Mouse (Mus musculus) liver, embryonic 16.5 days (tissue): ENCODE data around the gene Pawr. TPM values are rescaled to one million over a fixed set of nuclear protein-coding genes. Genes with fewer than 3 reads are reported as not detected.

Experiments used
- ATAC-seq: fragments of 200-750 bp; cut with Nextera tagmentation; 2 replicates; pipeline ENCODE4 v1.8.0; 2017; ENCODE audit warnings: low read depth, mild to moderate bottlenecking, moderate number of reproducible peaks, moderate library complexity
- H3K27ac ChIP-seq: fragments of 300-500 bp; sonication (generic); 2 replicates; pipeline ENCODE4 v1.5.1; 2014; ENCODE audit warnings: mild to moderate bottlenecking, low read length
- H3K27me3 ChIP-seq: fragments of 300-500 bp; sonication (generic); 2 replicates; pipeline ENCODE4 v1.6.1; 2014; ENCODE audit warnings: low read depth, low read length, mixed read lengths; ENCODE audit not compliant: control insufficient read depth, insufficient read depth
- H3K36me3 ChIP-seq: fragments of 300-500 bp; sonication (generic); 2 replicates; pipeline ENCODE4 v1.6.1; 2014; ENCODE audit warnings: mild to moderate bottlenecking; ENCODE audit not compliant: control insufficient read depth, insufficient read depth
- H3K4me1 ChIP-seq: fragments of 300-500 bp; sonication (generic); 2 replicates; pipeline ENCODE4 v1.6.1; 2014; ENCODE audit warnings: low read depth, low read length, mixed read lengths; ENCODE audit not compliant: control insufficient read depth
- H3K4me2 ChIP-seq: fragments of 300-500 bp; sonication (generic); 2 replicates; pipeline ENCODE4 v1.6.1; 2014; ENCODE audit warnings: low read depth, low read length, mixed read lengths
- H3K4me3 ChIP-seq: fragments of 300-500 bp; sonication (generic); 2 replicates; pipeline ENCODE4 v1.5.1; 2014; ENCODE audit warnings: low read depth, mild to moderate bottlenecking, low read length
- H3K9ac ChIP-seq: fragments of 300-500 bp; sonication (generic); 2 replicates; pipeline ENCODE4 v1.6.1; 2014; ENCODE audit warnings: low read depth, low read length
- H3K9me3 ChIP-seq: fragments of 300-500 bp; sonication (generic); replicated peaks from 2 replicates; pipeline ENCODE4 v1.6.1; 2016; ENCODE audit warnings: low read length; ENCODE audit not compliant: control insufficient read depth
- WGBS: fragments of 180-500 bp; shearing (Covaris S2); extraction: QIAGEN DNeasy Blood & Tissue Kit; methylation state at CpG from one replicate; pipeline ENCODE4 v1.1.7; 2014; ENCODE audit not compliant: insufficient replicate concordance; 5-methylcytosine and 5-hydroxymethylcytosine counted together
- polyA plus RNA-seq: library from polyadenylated mRNA; unstranded; fragments of >200 nt; fragmentation: Nextera tagmentation; extraction: Ambion mirVana; gene quantifications from 2 replicates; pipeline ENCODE4 v1.2.1, GENCODE M21; 2015

Pawr gene
- polyA plus RNA-seq, 1 experiment from 2014 or later, result 3.7 TPM

- 75% methylated on average over 11 of the region's 11 CpGs for WGBS
- H3K9ac ChIP-seq, result no peak overlapping the region
- ATAC-seq, result no peak
- no peak overlapping the region for H3K4me2 ChIP-seq
- no peaks in the 10 kb centered on the region for H3K9me3 ChIP-seq
- H3K27me3 ChIP-seq, result no peaks in the 10 kb centered on the region
- H3K4me3 ChIP-seq, result no peak overlapping the region
- no peak overlapping the region for H3K27ac ChIP-seq
- no peaks in the 10 kb centered on the region for H3K36me3 ChIP-seq
- H3K4me1 ChIP-seq, result no peaks in the 10 kb centered on the region
Observed at GRCm38 (mm10) chr10:108307772-108308171, 24.1 kb upstream of the Pawr start.

DNA sequence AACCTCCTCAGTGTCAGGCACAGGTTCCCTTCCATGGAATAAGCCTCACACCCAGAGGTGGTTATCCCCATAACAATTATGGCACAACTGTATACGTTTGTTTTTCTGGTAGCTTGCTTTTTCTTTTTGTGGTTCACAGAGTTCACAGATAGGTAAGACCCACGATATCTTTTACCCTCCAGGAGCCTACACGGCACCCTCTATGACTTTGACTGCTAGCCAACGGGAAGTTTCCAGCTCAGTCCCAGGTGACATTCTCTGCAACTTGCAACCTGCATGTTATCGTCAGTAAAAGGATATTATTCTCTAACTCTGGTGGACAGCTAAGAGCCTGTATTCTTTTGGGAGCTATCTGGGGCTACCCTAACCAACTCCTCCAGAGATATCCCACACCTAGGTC is 21.7 kb upstream of the Pawr start:
- Histone ChIP-seq H3K4me2 (no peak overlapping the region), H3K27ac (no peak overlapping the region), H3K9ac (no peak overlapping the region), H3K36me3 (no peaks in the 10 kb centered on the region), H3K4me3 (no peak overlapping the region), H3K4me1 (no peaks in the 10 kb centered on the region), H3K27me3 (no peaks in the 10 kb centered on the region), H3K9me3 (no peaks in the 10 kb centered on the region)
- ATAC-seq, result no peak
- 65% methylated on average over 5 of the region's 5 CpGs for WGBS

GRCm38 (mm10) chr10:108311396-108311795 is 20.5 kb upstream of the Pawr start:
- Histone ChIP-seq H3K9ac (no peak overlapping the region), H3K9me3 (no peaks in the 10 kb centered on the region), H3K27ac (no peak overlapping the region), H3K4me2 (no peak overlapping the region), H3K27me3 (no peaks in the 10 kb centered on the region), H3K4me1 (no peaks in the 10 kb centered on the region), H3K4me3 (no peak overlapping the region), H3K36me3 (no peaks in the 10 kb centered on the region)
- WGBS, result 72% methylated on average over 3 of the region's 3 CpGs
- no peak for ATAC-seq

DNA sequence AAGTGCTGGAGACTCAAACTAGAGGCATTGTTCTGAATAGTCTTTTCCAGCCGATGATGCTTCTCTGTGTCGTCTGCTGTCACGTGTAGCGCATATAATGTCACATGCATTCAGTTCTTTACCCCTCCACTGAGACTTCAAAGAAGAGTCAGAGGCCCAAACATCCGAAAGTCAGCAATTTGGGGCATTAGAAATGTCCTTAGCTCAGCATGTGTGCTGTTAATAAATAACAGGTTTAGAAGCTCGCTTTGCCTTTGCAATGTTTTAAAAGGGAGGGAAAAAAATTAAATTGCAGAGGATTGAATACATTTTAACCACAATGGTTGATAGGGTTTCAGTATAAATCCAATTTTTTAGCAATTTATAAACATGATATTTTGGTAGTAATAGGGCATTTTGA is 18.1 kb upstream of the Pawr start:
- no peak for ATAC-seq
- WGBS, result 70% methylated on average over 6 of the region's 6 CpGs
- Histone ChIP-seq H3K27ac (no peak overlapping the region), H3K36me3 (no peaks in the 10 kb centered on the region), H3K9me3 (no peaks in the 10 kb centered on the region), H3K9ac (no peak overlapping the region), H3K27me3 (no peaks in the 10 kb centered on the region), H3K4me1 (no peaks in the 10 kb centered on the region), H3K4me3 (no peak overlapping the region), H3K4me2 (no peak overlapping the region)

GRCm38 (mm10) chr10:108314396-108314795 is 17.5 kb upstream of the Pawr start:
- Histone ChIP-seq H3K27ac (no peak overlapping the region), H3K9ac (no peak overlapping the region), H3K9me3 (no peaks in the 10 kb centered on the region), H3K27me3 (no peaks in the 10 kb centered on the region), H3K4me2 (no peak overlapping the region), H3K4me1 (no peaks in the 10 kb centered on the region), H3K4me3 (no peak overlapping the region), H3K36me3 (no peaks in the 10 kb centered on the region)
- WGBS, result 54% methylated on average over 8 of the region's 8 CpGs
- 0 out of 2 replicates have a peak, but pooled peaks have one; percentile 21 for ATAC-seq

- Histone ChIP-seq H3K27ac (no peak overlapping the region), H3K9me3 (no peaks in the 10 kb centered on the region), H3K4me2 (no peak overlapping the region), H3K9ac (no peak overlapping the region), H3K4me3 (no peak overlapping the region), H3K4me1 (no peaks in the 10 kb centered on the region), H3K27me3 (no peaks in the 10 kb centered on the region), H3K36me3 (no peaks in the 10 kb centered on the region)
- no peak for ATAC-seq
- WGBS, result 80% methylated on average over 7 of the region's 7 CpGs
Observed at GRCm38 (mm10) chr10:108315236-108315635, 16.7 kb upstream of the Pawr start.

GRCm38 (mm10) chr10:108328356-108328755 is 3.6 kb upstream of the Pawr start:
- H3K9ac ChIP-seq, result no peak overlapping the region
- peaks cover 33% of the 10 kb centered on the region for H3K27me3 ChIP-seq
- no peak overlapping the region for H3K4me3 ChIP-seq
- H3K27ac ChIP-seq, result no peak overlapping the region
- no peak for ATAC-seq
- H3K4me2 ChIP-seq, result no peak overlapping the region
- 68% methylated on average over 7 of the region's 7 CpGs for WGBS
- peaks cover 3% of the 10 kb centered on the region; the same call in 1 of the 2 replicates for H3K4me1 ChIP-seq
- H3K9me3 ChIP-seq, result no peaks in the 10 kb centered on the region
- no peaks in the 10 kb centered on the region for H3K36me3 ChIP-seq

- Histone ChIP-seq H3K4me1 (peaks cover 3% of the 10 kb centered on the region; the same call in 1 of the 2 replicates), H3K9me3 (no peaks in the 10 kb centered on the region), H3K27me3 (peaks cover 36% of the 10 kb centered on the region), H3K9ac (no peak overlapping the region), H3K4me3 (no peak overlapping the region), H3K27ac (no peak overlapping the region), H3K36me3 (no peaks in the 10 kb centered on the region), H3K4me2 (no peak overlapping the region)
- WGBS, result 79% methylated on average over 12 of the region's 12 CpGs
- ATAC-seq, result no peak
Observed at GRCm38 (mm10) chr10:108328983-108329382, 2.9 kb upstream of the Pawr start.

GRCm38 (mm10) chr10:108329771-108330170 is 2.1 kb upstream of the Pawr start:
- Histone ChIP-seq H3K4me1 (peaks cover 3% of the 10 kb centered on the region; the same call in 1 of the 2 replicates), H3K36me3 (no peaks in the 10 kb centered on the region), H3K27ac (no peak overlapping the region), H3K4me3 (no peak overlapping the region), H3K27me3 (peaks cover 36% of the 10 kb centered on the region), H3K9me3 (no peaks in the 10 kb centered on the region), H3K9ac (no peak overlapping the region), H3K4me2 (no peak overlapping the region)
- 51% methylated on average over 5 of the region's 5 CpGs for WGBS
- no peak for ATAC-seq
